Mouse (Mus musculus) stomach, embryonic 15.5 days (tissue): Measurements from ENCODE around the gene Hyal6. TPM values are rescaled to one million over a fixed set of nuclear protein-coding genes. Genes with fewer than 3 reads are reported as not detected.

ENCODE experiments used
- ATAC-seq: fragments of 200-750 bp; cut with Nextera tagmentation; 2 replicates; pipeline ENCODE4 v1.8.0; 2017; ENCODE audit warnings: low read depth, moderate number of reproducible peaks, moderate TSS enrichment; ENCODE audit not compliant: insufficient read depth, low FRiP score
- H3K27ac ChIP-seq: fragments of 300-500 bp; sonication (generic); 2 replicates; pipeline ENCODE4 v1.5.1; 2015; ENCODE audit warnings: mild to moderate bottlenecking, inconsistent platforms
- H3K27me3 ChIP-seq: fragments of 300-500 bp; sonication (generic); replicated peaks from 2 replicates; pipeline ENCODE4 v1.6.1; 2015; ENCODE audit warnings: inconsistent platforms
- H3K36me3 ChIP-seq: fragments of 300-500 bp; sonication (generic); 2 replicates; pipeline ENCODE4 v1.6.1; 2015; ENCODE audit warnings: inconsistent platforms
- H3K4me1 ChIP-seq: fragments of 300-500 bp; sonication (generic); 2 replicates; pipeline ENCODE4 v1.6.1; 2015; ENCODE audit warnings: inconsistent platforms
- H3K4me2 ChIP-seq: fragments of 300-500 bp; sonication (generic); 2 replicates; pipeline ENCODE4 v1.6.1; 2015; ENCODE audit warnings: mild to moderate bottlenecking, inconsistent platforms
- H3K4me3 ChIP-seq: fragments of 300-500 bp; sonication (generic); replicated peaks from 2 replicates; pipeline ENCODE4 v1.5.1; 2015; ENCODE audit warnings: inconsistent platforms
- H3K9ac ChIP-seq: fragments of 300-500 bp; sonication (generic); 2 replicates; pipeline ENCODE4 v1.6.1; 2015; ENCODE audit warnings: inconsistent platforms
- H3K9me3 ChIP-seq: fragments of 300-500 bp; sonication (generic); 2 replicates; pipeline ENCODE4 v1.6.1; 2016; ENCODE audit warnings: inconsistent platforms
- WGBS: fragments of 180-500 bp; shearing (Covaris S2); methylation state at CpG from one replicate; pipeline ENCODE4 v1.1.7; 2015; 5-methylcytosine and 5-hydroxymethylcytosine counted together
- polyA plus RNA-seq: library from polyadenylated mRNA; unstranded; fragments of >200 nt; fragmentation: Nextera tagmentation; extraction: Ambion mirVana; gene quantifications from 2 replicates; pipeline ENCODE4 v1.2.1, GENCODE M21; 2015

Gene Hyal6
- polyA plus RNA-seq, 1 experiment from 2014 or later, result not detected

DNA sequence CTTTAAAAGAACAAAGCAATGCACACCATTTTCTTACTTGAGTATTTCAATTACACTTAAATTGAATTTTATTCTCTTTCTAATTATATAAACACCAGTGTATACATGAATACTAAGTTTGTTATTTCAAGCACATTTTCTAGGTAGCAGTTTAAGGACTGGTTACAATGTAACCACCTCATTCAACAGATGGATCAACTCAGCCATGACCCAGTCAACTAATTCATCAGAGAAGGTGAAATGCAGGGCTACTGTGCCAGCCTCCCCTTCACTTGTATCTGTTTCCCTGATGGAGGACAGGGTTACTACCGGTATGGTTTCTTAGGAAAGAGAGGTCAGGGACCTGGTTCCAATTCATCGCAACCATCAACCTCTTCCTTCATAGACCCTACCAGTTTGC lies 33.2 kb downstream of the Hyal6 start:
- Histone ChIP-seq H3K4me1 (no peaks in the 10 kb centered on the region), H3K4me3 (no peak overlapping the region), H3K4me2 (no peak overlapping the region), H3K27ac (no peak overlapping the region), H3K9me3 (no peaks in the 10 kb centered on the region), H3K9ac (no peak overlapping the region), H3K27me3 (no peaks in the 10 kb centered on the region), H3K36me3 (no peaks in the 10 kb centered on the region)
- ATAC-seq, result no peak
- 71% methylated on average over 2 of the region's 2 CpGs for WGBS

DNA sequence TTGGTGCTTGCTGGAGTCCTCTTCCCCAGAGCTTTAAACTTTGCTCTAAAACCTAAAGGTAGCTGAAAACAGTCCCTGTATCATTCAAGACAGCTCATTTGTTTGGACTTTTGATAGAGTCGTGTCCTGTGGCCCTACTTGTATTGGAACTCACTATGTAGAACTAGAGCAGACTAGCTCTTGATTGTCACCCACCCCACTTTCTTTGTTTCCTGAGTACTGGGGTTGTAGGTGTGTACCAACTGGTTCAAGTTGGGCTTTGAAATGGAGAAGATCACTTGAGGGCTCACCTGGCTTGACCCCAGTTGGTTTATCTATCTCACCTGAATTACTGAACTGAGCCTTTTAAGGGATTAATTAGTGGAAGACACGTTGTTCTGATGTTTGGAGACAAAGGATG lies 46.1 kb downstream of the Hyal6 start:
- Histone ChIP-seq H3K27me3 (no peaks in the 10 kb centered on the region), H3K36me3 (no peaks in the 10 kb centered on the region), H3K4me3 (no peak overlapping the region), H3K9ac (no peak overlapping the region), H3K4me1 (no peaks in the 10 kb centered on the region), H3K9me3 (no peaks in the 10 kb centered on the region), H3K27ac (no peak overlapping the region), H3K4me2 (no peak overlapping the region)
- no peak for ATAC-seq
- 51% methylated on average over 2 of the region's 2 CpGs for WGBS

DNA sequence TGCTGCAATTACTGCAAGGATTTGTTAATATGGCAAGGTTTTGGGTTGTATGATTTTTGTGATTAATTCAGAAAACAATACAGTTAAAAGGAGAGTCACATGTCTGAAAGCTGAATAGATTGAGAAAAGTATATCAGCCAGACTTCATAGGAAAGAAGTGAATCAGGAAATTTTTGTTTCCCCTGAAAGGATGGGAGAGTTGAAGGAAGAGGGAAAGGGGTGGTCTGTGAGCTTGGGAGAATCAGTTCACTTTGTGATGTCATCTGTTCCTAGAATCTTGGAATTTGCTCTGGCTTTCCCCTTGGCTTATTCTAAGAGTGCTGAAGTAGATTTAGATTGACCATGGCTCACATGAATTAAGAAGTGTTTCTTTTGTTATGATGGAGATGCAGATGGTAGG lies 57.8 kb downstream of the Hyal6 start, which contains the start of gene Spam1:
Gene Spam1 (plus strand): TSS at position 301 of the 400 bp plus-strand sequence.
- Histone ChIP-seq H3K4me3 (no peak within 1 kb of the TSS), H3K36me3 (no peaks in the 10 kb centered on the region), H3K4me2 (no peak within 1 kb of the TSS), H3K9ac (no peak within 1 kb of the TSS), H3K9me3 (no peaks in the 10 kb centered on the region), H3K27ac (no peak within 1 kb of the TSS), H3K4me1 (no peaks in the 10 kb centered on the region), H3K27me3 (no peaks in the 10 kb centered on the region)
- ATAC-seq, result no peak

Other genes with a start within 250 kb of the Hyal6 start
- gene Iqub, start 218.2 kb upstream of the Hyal6 start, polyA plus RNA-seq, result 0.05 and 0.12 TPM in 2 replicates
- gene Ndufa5, start 205.2 kb upstream of the Hyal6 start, polyA plus RNA-seq, result 371 and 380 TPM in 2 replicates
- 0.05 TPM in 1 of 2 replicates, not detected in the other for gene Asb15, start 205.1 kb upstream of the Hyal6 start, polyA plus RNA-seq
- gene Lmod2, start 135.5 kb upstream of the Hyal6 start, polyA plus RNA-seq, result 0.19 TPM in 2 replicates
- 70.3 and 73.1 TPM in 2 replicates for gene Wasl, start 68.2 kb upstream of the Hyal6 start, polyA plus RNA-seq
- not detected in 2 replicates for gene Hyal4, start 15.1 kb downstream of the Hyal6 start, polyA plus RNA-seq
- gene Spam1, start 57.9 kb downstream of the Hyal6 start, polyA plus RNA-seq, result not detected in 2 replicates
- 0.30 and 0.52 TPM in 2 replicates for gene Hyal5, start 124.8 kb downstream of the Hyal6 start, polyA plus RNA-seq
- 1.9 TPM in 2 replicates for gene Tmem229a, start 223.1 kb downstream of the Hyal6 start, polyA plus RNA-seq